Mouse (Mus musculus) heart, adult 2 months (tissue): ENCODE data around the gene Scamp5. TPM values are rescaled to one million over a fixed set of nuclear protein-coding genes. Genes with fewer than 3 reads are reported as not detected.
"Not testable (repeated sequence)": the region's sequence is repeated elsewhere in the genome, so short reads cannot be mapped to it uniquely, and the experiment has no call there.

Source experiments
- DNase-seq, 2 experiments: peaks; one replicate each; pipeline ENCODE4 v3.0.0; 2021
- H3K27ac ChIP-seq: fragments of 200-600 bp; 2 replicates; pipeline ENCODE4 v1.8.1; 2022
- H3K27me3 ChIP-seq: fragments of 200-500 bp; 2 replicates; pipeline ENCODE4 v1.6.1; 2012; ENCODE audit warnings: mild to moderate bottlenecking, low read length, inconsistent platforms, mixed read lengths; ENCODE audit not compliant: control insufficient read depth, insufficient read depth
- H3K36me3 ChIP-seq: fragments of 200-500 bp; 2 replicates; pipeline ENCODE4 v1.6.1; 2012; ENCODE audit warnings: low read length, inconsistent platforms; ENCODE audit not compliant: control insufficient read depth, insufficient read depth
- H3K4me1 ChIP-seq: fragments of 200-500 bp; 2 replicates; pipeline ENCODE4 v1.6.1; 2011; ENCODE audit warnings: low read length; ENCODE audit not compliant: control insufficient read depth, insufficient read depth
- H3K4me3 ChIP-seq: fragments of 200-600 bp; 2 replicates; pipeline ENCODE4 v1.8.1; 2022
- H3K79me2 ChIP-seq: fragments of 200-500 bp; replicated peaks from 2 replicates; pipeline ENCODE4 v1.6.1; 2012; ENCODE audit warnings: mild to moderate bottlenecking, inconsistent platforms, low read length, moderate library complexity, mixed read lengths; ENCODE audit not compliant: control insufficient read depth, insufficient read depth
- H3K9ac ChIP-seq: fragments of 200-500 bp; 2 replicates; pipeline ENCODE4 v1.6.1; 2012; ENCODE audit warnings: low read depth, mild to moderate bottlenecking, control low read depth, inconsistent platforms, low read length, mixed read lengths
- CTCF ChIP-seq: fragments of 200-600 bp; IDR thresholded peaks from 2 replicates; pipeline ENCODE4 v1.8.1; 2022; ENCODE audit warnings: antibody characterized with exemption, mild to moderate bottlenecking, moderate library complexity
- EP300 ChIP-seq: fragments of 200-500 bp; IDR thresholded peaks from 2 replicates; pipeline ENCODE4 v1.6.1; 2011; ENCODE audit warnings: low read depth, low read length, control low read depth; ENCODE audit not compliant: insufficient read depth
- POLR2A ChIP-seq: fragments of 200-500 bp; IDR thresholded peaks from 2 replicates; pipeline ENCODE4 v1.6.1; 2011; ENCODE audit warnings: mild to moderate bottlenecking, low read depth, low read length, control low read depth; ENCODE audit not compliant: insufficient read depth
- WGBS: fragments of 180-500 bp; shearing (Covaris S2); methylation state at CpG from one replicate; pipeline ENCODE4 v1.1.7; 2018; 5-methylcytosine and 5-hydroxymethylcytosine counted together
- intact Hi-C: fragments of 180-260 bp; cut with DNase I; formaldehyde crosslinking; loops from one replicate; pipeline ENCODE4 v1.15.1; 2025
- polyA plus RNA-seq: library from polyadenylated mRNA; depleted of rRNA; stranded (reverse); fragments of >200 nt; gene quantifications from 2 replicates; pipeline ENCODE4 v1.2.3, GENCODE M21; 2012
- total RNA-seq, 2 experiments: library from RNA; stranded (reverse); gene quantifications; 2 replicates each; pipeline ENCODE4 v1.2.3; 2021

Scamp5 gene
- total and polyA plus RNA-seq, 3 experiments, result 3.9 to 15.9 (median 4.9) TPM

DNA sequence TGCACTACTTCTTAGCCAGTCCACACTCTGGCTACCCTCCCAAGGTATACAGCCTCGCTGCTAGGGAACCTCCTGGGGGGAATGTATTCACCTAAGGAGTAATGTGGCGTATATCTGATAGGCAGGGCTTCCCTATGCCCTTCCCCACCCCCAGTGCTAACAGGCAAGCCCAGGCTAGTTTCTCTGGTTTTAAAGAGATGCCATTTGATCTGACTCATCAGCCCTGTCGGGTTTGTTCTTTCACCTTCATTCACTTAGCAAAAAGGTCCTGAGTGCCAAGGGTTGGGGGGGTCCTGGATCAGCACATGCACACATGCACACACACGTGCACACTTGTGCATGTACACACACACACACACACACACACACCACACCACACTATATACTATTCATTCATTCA lies 39.9 kb downstream of the Scamp5 start:
- Histone ChIP-seq H3K36me3 (no peaks in the 10 kb centered on the region), H3K27me3 (no peaks in the 10 kb centered on the region), H3K4me3 (no peak overlapping the region), H3K9ac (no peak overlapping the region), H3K27ac (no peak overlapping the region), H3K79me2 (no peaks in the 10 kb centered on the region), H3K4me1 (peaks cover 8% of the 10 kb centered on the region)
- 81% methylated on average over 4 of the region's 4 CpGs for WGBS
- TF ChIP-seq POLR2A (no peak), CTCF (no peak), EP300 (no peak)
- no peak for DNase-seq
- intact Hi-C loops, result no loop called here

DNA sequence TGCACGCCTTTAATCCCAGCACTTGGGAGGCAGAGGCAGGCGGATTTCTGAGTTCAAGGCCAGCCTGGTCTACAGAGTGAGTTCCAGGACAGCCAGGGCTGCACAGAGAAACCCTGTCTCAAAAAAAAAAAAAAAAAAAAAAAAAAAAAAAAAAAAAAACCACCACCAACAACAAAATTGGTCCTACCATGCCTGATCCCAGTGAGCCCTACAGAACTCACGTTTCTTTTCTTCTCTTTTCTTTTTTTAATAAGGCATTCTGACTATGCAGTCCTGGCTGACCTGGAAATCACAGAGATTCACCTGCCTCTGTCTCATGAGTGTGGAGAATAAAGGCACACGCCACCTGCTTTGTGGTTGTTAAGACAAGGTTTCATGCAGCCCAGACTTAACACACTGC lies 40.7 kb downstream of the Scamp5 start:
- H3K4me1 ChIP-seq, H3K27me3 ChIP-seq, DNase-seq, H3K79me2 ChIP-seq, H3K9ac ChIP-seq, intact Hi-C loops, H3K27ac ChIP-seq, H3K4me3 ChIP-seq, H3K36me3 ChIP-seq: not testable (repeated sequence)
- WGBS, result 97% methylated on average over 4 of the region's 4 CpGs

DNA sequence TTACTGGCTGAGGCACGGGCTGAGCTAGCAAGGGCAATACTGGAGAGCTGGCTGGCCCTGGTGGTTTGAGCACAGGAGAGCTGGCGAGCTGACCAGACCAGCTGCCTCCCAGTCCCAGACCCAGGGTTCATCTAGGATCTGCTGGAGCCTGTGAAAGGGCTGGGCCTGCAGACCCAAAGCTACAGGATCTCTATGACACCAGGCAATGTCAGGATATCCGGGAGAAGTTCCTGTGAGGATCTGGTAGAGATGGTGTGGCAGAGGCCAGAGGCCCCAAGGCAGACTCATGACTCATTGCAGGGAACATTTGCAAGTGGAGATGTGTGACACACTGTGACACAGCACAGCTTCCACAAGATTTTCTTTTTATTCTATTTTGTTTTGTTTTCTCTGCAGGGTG lies 42.7 kb downstream of the Scamp5 start:
- intact Hi-C loops, result no loop called here
- Histone ChIP-seq H3K79me2 (no peaks in the 10 kb centered on the region), H3K4me1 (peaks cover 14% of the 10 kb centered on the region), H3K27ac (no peak overlapping the region), H3K9ac (no peak overlapping the region), H3K27me3 (no peaks in the 10 kb centered on the region), H3K36me3 (no peaks in the 10 kb centered on the region), H3K4me3 (no peak overlapping the region)
- no peak for DNase-seq
- WGBS, result 53% methylated on average over 3 of the region's 3 CpGs
- no peak for TF ChIP-seq EP300

DNA sequence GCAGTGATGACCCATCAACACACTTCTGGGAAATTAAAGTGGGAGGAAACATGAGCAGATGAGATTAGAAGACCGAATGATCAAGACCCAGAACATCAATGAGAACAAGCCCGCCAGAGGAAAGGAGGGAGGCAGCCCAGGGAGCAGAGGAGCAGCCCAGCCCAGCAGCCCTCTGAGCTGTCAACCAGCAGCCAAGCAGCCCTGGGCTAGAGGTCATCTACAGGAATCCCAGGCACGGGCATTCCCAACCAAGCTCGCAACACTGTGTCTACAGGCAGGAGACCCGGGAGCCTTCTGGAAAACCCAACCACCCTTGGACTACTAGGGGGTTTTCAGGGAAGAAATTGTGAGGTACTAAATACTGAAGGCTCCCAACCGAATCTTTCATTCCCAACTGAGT lies 43.8 kb downstream of the Scamp5 start:
- H3K9ac ChIP-seq, result no peak overlapping the region
- DNase-seq, result no peak
- WGBS, result 40% methylated on average over 6 of the region's 6 CpGs
- H3K4me1 ChIP-seq, result peaks cover 18% of the 10 kb centered on the region
- H3K27ac ChIP-seq, result no peak overlapping the region
- TF ChIP-seq POLR2A (no peak), CTCF (no peak), EP300 (no peak)
- no peaks in the 10 kb centered on the region for H3K27me3 ChIP-seq
- H3K36me3 ChIP-seq, result no peaks in the 10 kb centered on the region
- H3K4me3 ChIP-seq, result no peak overlapping the region
- intact Hi-C loops, result no loop called here
- no peaks in the 10 kb centered on the region for H3K79me2 ChIP-seq

DNA sequence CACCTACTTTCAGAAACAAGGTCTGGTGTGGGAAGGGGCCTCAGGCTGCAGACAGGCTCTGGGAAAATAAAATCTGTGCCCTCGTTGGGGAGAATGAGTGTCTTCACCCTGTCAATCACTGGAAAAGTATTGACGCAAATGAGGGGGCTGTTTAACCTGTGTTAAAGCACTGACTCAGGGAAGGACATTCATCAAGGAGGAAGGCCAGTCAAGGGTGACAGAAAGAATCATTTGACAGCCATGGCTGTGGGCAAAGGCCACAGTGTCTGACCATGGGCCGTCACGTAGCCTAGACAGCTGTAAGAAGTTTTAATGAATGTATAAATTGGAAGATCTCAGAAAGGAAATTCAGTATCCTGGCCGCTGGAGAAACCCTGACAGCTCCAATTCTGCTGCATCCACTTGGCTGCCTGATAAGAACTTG lies 46.2 kb downstream of the Scamp5 start:
- DNase-seq, result no peak
- peak overlapping the region; percentile 92 for H3K27ac ChIP-seq
- TF ChIP-seq EP300 (no peak), CTCF (no peak)
- no peaks in the 10 kb centered on the region for H3K36me3 ChIP-seq
- H3K9ac ChIP-seq, result no peak overlapping the region
- no peaks in the 10 kb centered on the region for H3K79me2 ChIP-seq
- no peak overlapping the region for H3K4me3 ChIP-seq
- H3K27me3 ChIP-seq, result no peaks in the 10 kb centered on the region
- WGBS, result 58% methylated on average over 5 of the region's 5 CpGs
- peaks cover 18% of the 10 kb centered on the region for H3K4me1 ChIP-seq
- intact Hi-C loops, result loop anchor here (1.0 kb wide), 1 partner anchor 12 kb away; no protein-coding TSS in a partner anchor

DNA sequence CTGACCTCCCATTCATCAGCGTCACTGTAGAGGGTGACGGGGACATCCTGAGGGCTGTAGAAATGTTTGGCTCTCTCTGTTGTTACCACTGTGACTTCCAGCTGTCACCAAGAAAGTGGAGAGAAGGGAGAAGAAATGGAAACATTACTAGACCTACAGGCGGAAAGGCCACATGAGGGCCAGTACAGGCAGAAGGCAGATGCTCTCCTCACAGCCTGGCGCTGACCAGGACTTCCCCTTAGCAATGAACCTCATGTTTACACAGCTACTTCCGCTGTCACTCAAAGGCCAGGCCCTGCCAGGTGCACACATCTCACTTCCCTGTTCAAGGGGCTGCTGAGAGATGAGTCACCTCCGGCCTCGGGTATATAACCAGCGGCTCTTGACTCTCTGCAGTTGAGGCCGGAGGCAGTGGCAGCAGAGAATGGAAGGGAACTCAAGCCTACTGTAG lies 46.7 kb downstream of the Scamp5 start:
- intact Hi-C loops, result loop anchor here (1.0 kb wide), 1 partner anchor 12 kb away; no protein-coding TSS in a partner anchor
- TF ChIP-seq EP300, result peak; percentile 93
- TF ChIP-seq CTCF, result no peak
- peak; percentile 55; the same call in 1 of the 2 replicates for TF ChIP-seq POLR2A

More for the DNA sequence above, 46.7 kb downstream of the Scamp5 start:
- no peak overlapping the region for H3K9ac ChIP-seq
- peaks cover 18% of the 10 kb centered on the region for H3K4me1 ChIP-seq
- WGBS, result 44% methylated on average over 9 of the region's 9 CpGs
- no peak overlapping the region for H3K4me3 ChIP-seq
- no peaks in the 10 kb centered on the region for H3K27me3 ChIP-seq
- H3K27ac ChIP-seq, result peak overlapping the region; percentile 92
- H3K79me2 ChIP-seq, result no peaks in the 10 kb centered on the region
- DNase-seq, result peak; percentile 69 to 87
- no peaks in the 10 kb centered on the region for H3K36me3 ChIP-seq
